Mouse (Mus musculus) layer of hippocampus, adult 9-11 months (tissue): Measurements from ENCODE around the gene Mcoln2.
A peak's percentile ranks its signal among the peaks of the same experiment; 100 is the strongest.

Experiments used
- DNase-seq: peaks from one replicate; pipeline ENCODE4 v3.0.0; 2022

Gene Mcoln2

GRCm38 (mm10) chr3:146146131-146146530, 3.5 kb upstream of the Mcoln2 start:
- no peak for DNase-seq

DNA sequence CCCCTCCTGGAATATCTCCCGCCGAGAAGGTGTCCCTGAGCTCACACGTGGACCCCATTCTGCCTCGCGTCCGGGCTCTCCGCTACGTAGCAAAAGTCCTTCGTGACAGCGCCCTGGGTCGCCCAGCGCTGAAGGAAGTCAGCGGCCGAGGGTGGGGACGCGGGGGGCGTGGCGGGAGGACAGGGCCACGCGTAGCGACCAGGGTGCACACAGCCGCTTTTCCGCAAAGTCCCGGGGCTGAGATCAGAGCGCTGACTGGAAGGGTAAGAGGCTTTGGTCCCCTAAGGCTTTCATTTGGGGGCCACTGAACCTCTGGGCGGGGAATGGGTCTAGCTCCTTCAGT, 396 bp downstream of the Mcoln2 start:
- no peak for DNase-seq

DNA sequence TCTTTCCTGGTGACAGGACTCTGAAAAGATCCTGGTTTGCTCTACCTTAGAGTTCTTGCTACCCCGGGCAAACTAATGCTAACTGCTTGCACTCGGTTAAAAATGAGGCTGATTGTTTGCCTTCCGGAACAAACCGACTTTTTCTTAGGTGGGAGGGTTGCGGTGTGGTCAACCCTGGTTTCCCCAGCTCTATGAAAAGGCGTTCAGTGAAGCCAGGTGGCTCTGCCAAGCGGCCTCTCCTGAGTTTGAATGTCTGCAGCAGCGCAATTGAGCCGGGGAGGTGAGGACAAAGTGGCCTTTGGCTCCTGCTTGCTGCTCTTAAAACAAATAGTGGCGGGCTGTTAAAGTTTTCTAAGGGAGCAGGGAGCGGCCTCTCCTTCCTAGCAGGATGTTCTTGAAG, 927 bp downstream of the Mcoln2 start:
- DNase-seq, result no peak

DNA sequence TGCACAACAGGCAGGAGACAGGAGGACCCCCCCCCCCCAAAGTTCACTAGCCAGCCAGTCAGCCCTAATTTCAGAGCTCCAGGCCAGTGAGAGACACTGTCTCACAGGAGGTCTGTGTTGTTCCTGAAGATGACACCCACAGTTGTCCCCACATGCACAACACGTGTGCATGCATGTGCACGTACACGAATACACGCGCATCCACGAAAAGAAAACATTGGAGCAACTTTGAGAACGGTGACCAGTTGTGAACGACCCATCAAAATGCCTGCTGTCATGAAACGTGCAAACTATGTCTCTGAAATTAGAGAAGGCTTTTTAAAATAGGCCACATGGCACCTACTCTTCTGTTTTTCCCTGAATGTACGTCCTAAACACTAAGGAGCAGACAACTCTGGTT, 1.7 kb downstream of the Mcoln2 start:
- DNase-seq, result no peak

DNA sequence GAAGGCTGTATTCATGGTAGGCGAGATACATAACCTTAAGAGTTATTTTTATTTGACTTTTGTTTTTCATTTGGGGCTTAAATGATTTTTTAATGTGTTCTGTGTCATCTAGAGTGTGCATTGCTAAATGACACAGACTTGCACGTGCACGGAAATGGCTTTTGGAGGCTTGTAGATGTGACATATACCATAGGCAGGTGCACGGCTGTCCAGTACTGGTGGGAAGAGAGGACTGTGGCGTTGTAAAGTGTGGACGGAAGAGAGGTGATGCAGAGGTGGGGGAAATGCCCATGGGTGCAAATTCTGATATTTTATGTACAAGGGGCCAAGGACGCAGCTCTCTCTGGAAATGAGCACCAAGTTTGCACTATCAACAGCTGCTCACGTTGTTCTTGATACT, 2.1 kb downstream of the Mcoln2 start:
- DNase-seq, result no peak

GRCm38 (mm10) chr3:146152348-146152747, 2.7 kb downstream of the Mcoln2 start:
- no peak for DNase-seq

- no peak for DNase-seq
These were observed 3.3 kb downstream of the Mcoln2 start for GRCm38 (mm10) chr3:146152913-146153312.

DNA sequence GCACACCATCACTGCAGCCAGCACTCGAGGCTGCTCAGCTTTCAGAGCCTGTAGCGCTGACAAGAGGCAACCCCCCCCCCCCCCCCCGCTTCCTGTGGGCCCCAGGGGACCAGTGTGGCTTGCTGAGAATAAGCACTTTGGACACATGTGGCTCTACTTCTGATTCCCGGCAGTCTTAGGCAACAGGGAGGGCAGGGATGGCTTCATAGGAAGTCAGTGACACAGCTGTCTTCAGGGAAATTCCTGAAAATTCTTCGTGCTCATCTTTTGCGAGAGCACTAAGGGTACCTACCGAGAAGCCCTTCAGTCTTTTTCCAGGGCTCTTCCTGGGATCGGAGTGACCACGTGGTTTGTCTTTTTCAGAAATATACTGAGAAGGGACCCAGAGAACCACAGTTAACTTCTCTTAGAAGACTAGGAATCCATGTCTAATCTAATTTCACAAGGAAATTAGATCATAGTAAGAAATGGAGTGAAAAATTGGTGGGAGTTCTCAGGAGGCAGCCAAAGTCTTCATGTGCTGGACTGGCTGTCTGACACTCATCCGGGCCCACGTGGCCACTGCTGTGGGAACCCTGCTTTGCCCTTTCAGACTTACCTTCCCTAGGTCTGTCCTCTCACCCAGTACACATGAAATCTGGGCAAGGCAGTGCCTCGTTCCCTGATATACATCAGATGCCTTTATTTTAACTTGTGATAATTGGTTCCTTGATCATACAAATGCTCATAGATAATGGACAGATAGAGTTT, 4.4 kb downstream of the Mcoln2 start:
- DNase-seq, result no peak

GRCm38 (mm10) chr3:146155628-146156576, 6.3 kb downstream of the Mcoln2 start:
- no peak for DNase-seq

DNA sequence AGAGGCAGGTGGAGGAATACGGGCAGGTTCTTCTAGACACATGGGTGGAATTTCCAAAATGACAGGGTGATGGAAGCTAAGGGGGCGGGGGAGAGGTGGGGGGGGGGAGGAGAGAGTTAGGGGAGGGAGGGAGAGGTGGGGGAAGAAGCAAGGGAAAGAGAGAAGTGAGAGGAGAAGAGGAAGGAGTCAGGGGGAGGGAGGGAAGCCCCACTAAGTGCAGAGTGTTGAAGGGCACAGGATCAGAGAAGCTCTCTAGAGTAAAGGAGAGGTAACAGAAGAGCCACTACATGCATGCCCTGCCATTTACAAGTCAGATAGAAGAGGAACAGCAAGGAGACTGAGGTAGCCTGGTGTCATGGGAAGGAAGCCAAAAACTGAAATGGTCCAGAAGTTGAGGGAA, 7.2 kb downstream of the Mcoln2 start:
- DNase-seq, result no peak

- DNase-seq, result no peak
These were observed 8.4 kb downstream of the Mcoln2 start for GRCm38 (mm10) chr3:146158039-146158438.

- no peak for DNase-seq
These were observed 9.7 kb downstream of the Mcoln2 start for GRCm38 (mm10) chr3:146159360-146159759.

- DNase-seq, result no peak
These were observed 12.6 kb downstream of the Mcoln2 start for GRCm38 (mm10) chr3:146162197-146162596.

- DNase-seq, result no peak
These were observed 19.7 kb downstream of the Mcoln2 start for GRCm38 (mm10) chr3:146169356-146169755.

DNA sequence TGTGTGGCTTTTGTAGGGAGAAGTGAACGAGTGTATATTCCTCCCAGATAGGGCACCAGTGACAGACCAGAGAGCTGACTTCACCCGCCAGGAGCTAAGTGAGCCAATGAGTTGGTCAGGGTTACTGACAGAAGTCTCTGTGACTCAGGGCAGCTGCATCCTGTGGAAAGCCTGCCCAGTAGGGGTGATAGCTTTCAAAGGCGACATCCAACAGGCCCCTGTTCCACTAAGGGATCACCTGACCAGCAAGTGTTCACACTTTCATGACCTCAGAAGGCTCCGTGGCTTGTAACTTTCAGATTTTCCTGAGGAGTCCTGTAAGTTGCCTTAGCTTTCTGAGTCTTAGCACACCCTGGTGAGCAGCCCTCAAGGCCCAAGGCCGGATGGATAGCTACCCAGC, 23.4 kb downstream of the Mcoln2 start:
- DNase-seq, result no peak

- no peak for DNase-seq
These were observed 24.6 kb downstream of the Mcoln2 start for GRCm38 (mm10) chr3:146174215-146174614.

GRCm38 (mm10) chr3:146177295-146177694, 27.7 kb downstream of the Mcoln2 start:
- no peak for DNase-seq

GRCm38 (mm10) chr3:146177748-146178582, 28.3 kb downstream of the Mcoln2 start:
- DNase-seq, result peak; percentile 68

DNA sequence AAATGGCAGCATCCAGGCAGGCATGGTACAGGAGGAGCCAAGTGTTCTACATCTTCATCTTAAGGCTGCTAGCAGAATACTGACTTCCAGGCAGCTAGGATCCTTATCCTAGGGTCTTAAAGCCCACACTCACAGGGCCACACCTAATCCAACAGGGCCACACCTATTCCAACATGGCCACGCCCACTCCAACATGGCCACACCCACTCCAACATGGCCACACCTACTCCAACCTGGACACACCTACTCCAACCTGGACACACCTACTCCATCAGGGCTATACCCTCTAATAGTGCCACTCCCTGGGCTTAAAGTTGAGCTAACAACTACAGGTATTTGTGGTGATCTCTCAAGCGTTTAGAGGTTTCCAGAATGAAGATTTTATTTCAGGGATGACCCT, 30.7 kb downstream of the Mcoln2 start:
- no peak for DNase-seq

- DNase-seq, result peak; percentile 12
These were observed 31.4 kb downstream of the Mcoln2 start for GRCm38 (mm10) chr3:146180986-146181385.

DNA sequence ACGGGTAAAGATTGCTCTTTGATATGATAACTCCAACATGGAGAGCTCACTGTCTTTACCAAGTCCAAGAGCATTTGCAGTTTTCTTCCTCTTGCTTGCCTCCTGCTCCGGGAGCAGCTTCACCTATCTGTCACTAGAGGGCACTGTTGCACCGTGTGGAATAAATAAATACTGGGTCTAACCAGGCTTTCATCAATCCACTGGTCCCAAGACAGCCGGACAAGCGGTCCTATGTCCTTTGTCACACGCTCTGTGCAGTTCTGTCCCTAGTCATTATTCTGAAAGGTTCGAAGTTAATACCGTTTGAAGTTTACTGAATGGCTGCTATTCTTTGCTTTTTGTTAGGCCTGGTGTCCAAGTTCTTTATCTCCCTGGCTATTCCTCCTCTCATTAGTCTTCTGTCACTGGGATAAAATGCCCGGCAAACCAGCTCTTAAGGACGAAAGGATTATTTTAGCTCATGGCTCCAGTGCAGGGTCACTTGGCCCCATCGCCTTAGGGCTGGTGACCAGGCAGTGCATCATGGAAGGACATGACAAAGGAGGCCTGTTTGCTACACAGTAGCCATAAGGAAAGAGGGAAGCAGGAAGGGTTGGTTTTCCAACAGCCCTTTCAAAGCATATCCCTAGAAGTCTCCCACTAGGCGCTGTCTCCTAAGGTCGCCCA, 35.5 kb downstream of the Mcoln2 start:
- DNase-seq, result peak; percentile 67

- DNase-seq, result no peak
These were observed 36.4 kb downstream of the Mcoln2 start for GRCm38 (mm10) chr3:146186033-146186432.

DNA sequence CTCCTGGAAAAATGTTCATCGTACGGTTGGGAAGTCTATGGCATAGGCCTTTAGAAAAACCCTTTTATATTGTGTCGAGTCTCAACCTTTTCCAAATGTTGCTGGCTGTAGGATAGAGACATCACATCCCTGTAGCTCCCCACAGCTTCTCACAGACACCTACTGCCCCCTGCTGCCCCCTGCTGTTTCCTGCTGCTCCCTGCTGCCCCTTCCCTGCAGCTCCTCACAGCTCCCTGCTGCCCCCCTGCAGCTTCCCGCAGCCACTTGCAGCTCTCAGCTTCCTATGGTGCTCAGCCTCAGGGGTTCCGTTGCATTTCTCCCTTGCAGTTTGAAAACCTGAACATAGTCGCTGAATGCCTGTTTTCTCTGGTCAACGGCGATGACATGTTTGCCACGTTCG, 40.3 kb downstream of the Mcoln2 start:
- DNase-seq, result no peak
